7 mouse cellular contexts compared by ENCODE assay signal in genomic region chr8:107436841-107437421, GRCm38 (mm10). TPM values are rescaled to one million over a fixed set of nuclear protein-coding genes. Genes with fewer than 3 reads are reported as not detected.
DNase-seq lines count a peak whose midpoint lies in the region; ATAC-seq and TF ChIP-seq lines count a peak whose summit lies in the region.

No protein-coding gene starts in this region.

- DNase-seq in CD4-positive, CD25-positive, alpha-beta regulatory T cell, adult 2 months (ENCODE audit: low read depth, low spot score) = peak; percentile 60
- DNase-seq in G1E (ENCODE audit: low spot score) = peak; percentile 70
- DNase-seq in intestine, embryonic 14.5 days (ENCODE audit: low spot score) = no peak
- peak; percentile 24 for DNase-seq in skeletal muscle tissue, adult 2 months (ENCODE audit: low read depth, low spot score)
- no peak for DNase-seq in adrenal gland, adult 18-20 months (ENCODE audit: low spot score in 2 of 2)

- 9% methylated on average over 16 of the region's 16 CpGs for WGBS in intestine, embryonic 14.5 days
- 4% methylated on average over 16 of the region's 16 CpGs for WGBS in lung, embryonic 15.5 days

- peak overlapping the region; percentile 79 for H3K27ac ChIP-seq in intestine, embryonic 14.5 days (ENCODE audit: low read depth)
- peak overlapping the region; percentile 87 for H3K27ac ChIP-seq in lung, embryonic 15.5 days

- peaks cover 27% of the 10 kb centered on the region for H3K36me3 ChIP-seq in G1E (replicated peaks)
- H3K36me3 ChIP-seq in erythroblast, embryonic 14.5 days (ENCODE audit: control insufficient read depth) = peaks cover 30% of the 10 kb centered on the region
- no peaks in the 10 kb centered on the region for H3K36me3 ChIP-seq in intestine, embryonic 14.5 days (ENCODE audit: control insufficient read depth, insufficient read depth, low read length)
- H3K36me3 ChIP-seq in lung, embryonic 15.5 days = no peaks in the 10 kb centered on the region

- peak overlapping the region; percentile 53 for H3K4me2 ChIP-seq in intestine, embryonic 14.5 days (ENCODE audit: low read length)
- H3K4me2 ChIP-seq in lung, embryonic 15.5 days = peak overlapping the region; percentile 77

- H3K4me1 ChIP-seq in G1E (ENCODE audit: insufficient read depth, low read depth, low read length) = peaks cover 35% of the 10 kb centered on the region
- H3K4me1 ChIP-seq in erythroblast, embryonic 14.5 days (ENCODE audit: control insufficient read depth) = peaks cover 59% of the 10 kb centered on the region
- H3K4me1 ChIP-seq in intestine, embryonic 14.5 days (replicated peaks; ENCODE audit: control insufficient read depth, insufficient read depth, low read length) = peaks cover 15% of the 10 kb centered on the region
- peaks cover 9% of the 10 kb centered on the region; the same call in 1 of the 2 replicates for H3K4me1 ChIP-seq in lung, embryonic 15.5 days

- no peaks in the 10 kb centered on the region for H3K27me3 ChIP-seq in G1E (ENCODE audit: insufficient read depth, low read length)
- H3K27me3 ChIP-seq in erythroblast, embryonic 14.5 days (ENCODE audit: control insufficient read depth) = peaks cover 3% of the 10 kb centered on the region; the same call in 1 of the 2 replicates
- no peaks in the 10 kb centered on the region for H3K27me3 ChIP-seq in intestine, embryonic 14.5 days (replicated peaks; ENCODE audit: control insufficient read depth, insufficient read depth, low read length)
- no peaks in the 10 kb centered on the region for H3K27me3 ChIP-seq in lung, embryonic 15.5 days

- H3K4me3 ChIP-seq in G1E (ENCODE audit: low read depth, low read length) = peak overlapping the region; percentile 83
- peak overlapping the region; percentile 96 for H3K4me3 ChIP-seq in erythroblast, embryonic 14.5 days (replicated peaks)
- H3K4me3 ChIP-seq in intestine, embryonic 14.5 days (ENCODE audit: low read depth, low read length) = peak overlapping the region; percentile 74
- H3K4me3 ChIP-seq in lung, embryonic 15.5 days = peak overlapping the region; percentile 74

- no peak for TF ChIP-seq CTCF in G1E (IDR thresholded peaks at IDR 0.05; ENCODE audit: low read depth, low read length)

- peak overlapping the region; percentile 80 for H3K9ac ChIP-seq in intestine, embryonic 14.5 days (ENCODE audit: low read length)
- H3K9ac ChIP-seq in lung, embryonic 15.5 days = peak overlapping the region; percentile 86

- H3K9me3 ChIP-seq in G1E (replicated peaks) = no peaks in the 10 kb centered on the region
- H3K9me3 ChIP-seq in erythroblast, embryonic 14.5 days (ENCODE audit: control insufficient read depth, low read length) = no peaks in the 10 kb centered on the region
- no peaks in the 10 kb centered on the region for H3K9me3 ChIP-seq in intestine, embryonic 14.5 days (ENCODE audit: control insufficient read depth, low read length)
- no peaks in the 10 kb centered on the region for H3K9me3 ChIP-seq in lung, embryonic 15.5 days

- peak; percentile 89 for ATAC-seq in G1E (ENCODE audit: extremely low read depth, insufficient number of reproducible peaks, low FRiP score, poor library complexity, severe bottlenecking)
- ATAC-seq in intestine, embryonic 14.5 days (replicated peaks; ENCODE audit: low FRiP score, low TSS enrichment, low read depth) = peak; percentile 33
- peak; percentile 21; the same call in 1 of the 2 replicates for ATAC-seq in lung, embryonic 15.5 days (ENCODE audit: borderline replicate concordance, extremely low read depth, low FRiP score, low TSS enrichment)

RNA-seq across cellular contexts. Expression of gene Wwp2, which starts 0.8 kb away (rescaled TPM):
- 65.9 and 77.5 TPM in 2 replicates for total RNA-seq in G1E (2014; fragmentation: Nextera tagmentation)
- 62.3 and 71.4 TPM in 2 replicates for total RNA-seq in G1E (2017)
- 42.7 and 45.7 TPM in 2 replicates for polyA plus RNA-seq in G1E (2012)
- 11.3 and 12.4 TPM in 2 replicates for polyA plus RNA-seq in erythroblast, embryonic 14.5 days (2012)
- 40.4 and 43.6 TPM in 2 replicates for polyA plus RNA-seq in intestine, embryonic 14.5 days (2014; fragmentation: Nextera tagmentation; extraction: Ambion mirVana)
- 50.4 and 54.0 TPM in 2 replicates for polyA plus RNA-seq in lung, embryonic 15.5 days (2015; fragmentation: Nextera tagmentation; extraction: Ambion mirVana)
- 10 to 100 TPM; 32.7 to 33.2 TPM for total RNA-seq in adrenal gland, adult 18-20 months (2021)

RNA-seq across cellular contexts. Expression of gene Nob1, which starts 12.1 kb away (rescaled TPM):
- total RNA-seq in G1E (2014; fragmentation: Nextera tagmentation) = 58.9 and 59.1 TPM in 2 replicates
- 37.3 and 46.0 TPM in 2 replicates for total RNA-seq in G1E (2017)
- 57.2 and 76.6 TPM in 2 replicates for polyA plus RNA-seq in G1E (2012)
- polyA plus RNA-seq in erythroblast, embryonic 14.5 days (2012) = 1.2 and 2.1 TPM in 2 replicates
- 66.2 and 82.6 TPM in 2 replicates for polyA plus RNA-seq in intestine, embryonic 14.5 days (2014; fragmentation: Nextera tagmentation; extraction: Ambion mirVana)
- 78.2 and 79.7 TPM in 2 replicates for polyA plus RNA-seq in lung, embryonic 15.5 days (2015; fragmentation: Nextera tagmentation; extraction: Ambion mirVana)
- total RNA-seq in adrenal gland, adult 18-20 months (2021) = 10 to 100 TPM; 32.2 to 40.8 TPM

RNA-seq across cellular contexts. Expression of gene Nqo1, which starts 33.9 kb away (rescaled TPM):
- 3.2 and 5.6 TPM in 2 replicates for total RNA-seq in G1E (2014; fragmentation: Nextera tagmentation)
- total RNA-seq in G1E (2017) = 13.2 and 13.4 TPM in 2 replicates
- polyA plus RNA-seq in G1E (2012) = 0.25 and 0.35 TPM in 2 replicates
- 0.13 and 0.26 TPM in 2 replicates for polyA plus RNA-seq in erythroblast, embryonic 14.5 days (2012)
- 8.9 and 10.6 TPM in 2 replicates for polyA plus RNA-seq in intestine, embryonic 14.5 days (2014; fragmentation: Nextera tagmentation; extraction: Ambion mirVana)
- 14.0 and 17.4 TPM in 2 replicates for polyA plus RNA-seq in lung, embryonic 15.5 days (2015; fragmentation: Nextera tagmentation; extraction: Ambion mirVana)
- 1 to 10 TPM; 6.0 to 6.2 TPM for total RNA-seq in adrenal gland, adult 18-20 months (2021)

Comparison
In these comparisons a context has a peak if more than half of its experiments do, and no peak if none do; other contexts are left out.
1. DNase-seq: peak in CD4-positive, CD25-positive, alpha-beta regulatory T cell, adult 2 months (single experiment), G1E (single experiment) and skeletal muscle tissue, adult 2 months (single experiment); none in intestine, embryonic 14.5 days (single experiment) and adrenal gland, adult 18-20 months (0 of 2).
2. ATAC-seq: peak in every context shown above with its lines; median percentile 89 in G1E; 33 in intestine, embryonic 14.5 days; 21 in lung, embryonic 15.5 days.
3. RNA of gene Nob1, which starts 12.1 kb away (polyA plus RNA-seq): 78.2 to 79.7 TPM in lung, embryonic 15.5 days, 57.2 to 76.6 TPM in G1E and 66.2 to 82.6 TPM in intestine, embryonic 14.5 days; 1.2 to 2.1 TPM in erythroblast, embryonic 14.5 days; every median in the first group is over 10 times any median in the second.
4. Peak in every context shown above with its lines, with median percentiles within 50 percentile points of each other: H3K4me3 ChIP-seq.